Mouse (Mus musculus) forebrain, embryonic 14.5 days (tissue): ENCODE data around the gene Zfp579. TPM values are rescaled to one million over a fixed set of nuclear protein-coding genes. Genes with fewer than 3 reads are reported as not detected.

Experiments
- ATAC-seq: fragments of 200-750 bp; cut with Nextera tagmentation; 2 replicates; pipeline ENCODE4 v1.8.0; 2017; ENCODE audit warnings: mild to moderate bottlenecking, moderate library complexity
- DNase-seq: peaks from one replicate; pipeline ENCODE4 v3.0.0-alpha.2; 2015; ENCODE audit warnings: low spot score
- H3K27ac ChIP-seq: fragments of 300-500 bp; sonication (generic); 2 replicates; pipeline ENCODE4 v1.5.1; 2014; ENCODE audit warnings: low read depth, mild to moderate bottlenecking, control low read depth, low read length, moderate library complexity
- H3K27me3 ChIP-seq: fragments of 300-500 bp; sonication (generic); replicated peaks from 2 replicates; pipeline ENCODE4 v1.6.1; 2014; ENCODE audit warnings: low read length, control low read depth, mixed read lengths; ENCODE audit not compliant: control insufficient read depth, insufficient read depth
- H3K36me3 ChIP-seq: fragments of 300-500 bp; sonication (generic); 2 replicates; pipeline ENCODE4 v1.6.1; 2014; ENCODE audit warnings: low read length, control low read depth; ENCODE audit not compliant: control insufficient read depth, insufficient read depth
- H3K4me1 ChIP-seq: fragments of 300-500 bp; sonication (generic); 2 replicates; pipeline ENCODE4 v1.6.1; 2014; ENCODE audit warnings: antibody characterized with exemption, low read length, control low read depth; ENCODE audit not compliant: control insufficient read depth, insufficient read depth
- H3K4me2 ChIP-seq: fragments of 300-500 bp; sonication (generic); 2 replicates; pipeline ENCODE4 v1.6.1; 2014; ENCODE audit warnings: mild to moderate bottlenecking, control low read depth, low read length
- H3K4me3 ChIP-seq: fragments of 300-500 bp; sonication (generic); 2 replicates; pipeline ENCODE4 v1.5.1; 2014; ENCODE audit warnings: low read depth, low read length, control low read depth
- H3K9ac ChIP-seq: fragments of 300-500 bp; sonication (generic); 2 replicates; pipeline ENCODE4 v1.6.1; 2014; ENCODE audit warnings: mild to moderate bottlenecking, low read length, control low read depth, moderate library complexity
- H3K9me3 ChIP-seq: fragments of 300-500 bp; sonication (generic); replicated peaks from 2 replicates; pipeline ENCODE4 v1.6.1; 2016; ENCODE audit warnings: low read length, control low read depth, mixed read lengths; ENCODE audit not compliant: control insufficient read depth
- WGBS: fragments of 180-500 bp; shearing (Covaris S2); extraction: QIAGEN DNeasy Blood & Tissue Kit; methylation state at CpG from one replicate; pipeline ENCODE4 v1.1.7; 2014; 5-methylcytosine and 5-hydroxymethylcytosine counted together
- polyA plus RNA-seq: library from polyadenylated mRNA; unstranded; fragments of >200 nt; fragmentation: Nextera tagmentation; extraction: Ambion mirVana; gene quantifications from 2 replicates; pipeline ENCODE4 v1.2.1, GENCODE M21; 2014

The Zfp579 gene
- polyA plus RNA-seq, 1 experiment from 2014 or later = 37.9 TPM

- WGBS = 88% methylated on average over 10 of the region's 10 CpGs
- Histone ChIP-seq H3K4me1 (no peaks in the 10 kb centered on the region), H3K9me3 (peaks cover 3% of the 10 kb centered on the region; the same call in 1 of the 2 replicates), H3K4me2 (no peak overlapping the region), H3K36me3 (no peaks in the 10 kb centered on the region), H3K27ac (no peak overlapping the region), H3K9ac (no peak overlapping the region), H3K27me3 (no peaks in the 10 kb centered on the region), H3K4me3 (no peak overlapping the region)
- DNase-seq (no peak), ATAC-seq (no peak)
Measured at GRCm38 (mm10) chr7:4936832-4937231, 59.1 kb downstream of the Zfp579 start.

- DNase-seq = no peak
- Histone ChIP-seq H3K4me2 (no peak overlapping the region), H3K4me1 (no peaks in the 10 kb centered on the region), H3K36me3 (no peaks in the 10 kb centered on the region), H3K9ac (no peak overlapping the region), H3K27me3 (no peaks in the 10 kb centered on the region), H3K4me3 (no peak overlapping the region), H3K27ac (no peak overlapping the region), H3K9me3 (peaks cover 3% of the 10 kb centered on the region; the same call in 1 of the 2 replicates)
- no peak for ATAC-seq
- 81% methylated on average over 4 of the region's 4 CpGs for WGBS
Measured at GRCm38 (mm10) chr7:4934160-4934914, 61.6 kb downstream of the Zfp579 start.

Other genes starting within 250 kb of the Zfp579 start
- gene Cox6b2, start 243.1 kb downstream of the Zfp579 start, polyA plus RNA-seq = 11.7 and 13.1 TPM in 2 replicates
- gene Fam71e2, start 224.9 kb downstream of the Zfp579 start, polyA plus RNA-seq = not detected in 2 replicates
- gene Il11, start 213.3 kb downstream of the Zfp579 start, polyA plus RNA-seq = 0.21 and 0.32 TPM in 2 replicates
- not detected in 2 replicates for gene Tmem190, start 213.2 kb downstream of the Zfp579 start, polyA plus RNA-seq
- 1.5 and 1.7 TPM in 2 replicates for gene Tmem238, start 206.5 kb downstream of the Zfp579 start, polyA plus RNA-seq
- gene Rpl28, start 203.3 kb downstream of the Zfp579 start, polyA plus RNA-seq = 179 and 182 TPM in 2 replicates
- 378 and 472 TPM in 2 replicates for gene Ube2s, start 183.6 kb downstream of the Zfp579 start, polyA plus RNA-seq
- gene Shisa7, start 151.5 kb downstream of the Zfp579 start, polyA plus RNA-seq = 5.8 and 7.7 TPM in 2 replicates
- gene Isoc2b, start 125.9 kb downstream of the Zfp579 start, polyA plus RNA-seq = 3.3 and 4.3 TPM in 2 replicates
- gene Isoc2a, start 119.0 kb downstream of the Zfp579 start, polyA plus RNA-seq = 0.53 and 0.59 TPM in 2 replicates
- gene Gm36210, start 89.6 kb downstream of the Zfp579 start, polyA plus RNA-seq = 0.33 and 0.44 TPM in 2 replicates
- gene Zfp628, start 80.9 kb downstream of the Zfp579 start, polyA plus RNA-seq = 3.6 and 3.8 TPM in 2 replicates
- 9.8 and 17.7 TPM in 2 replicates for gene Nat14, start 74.1 kb downstream of the Zfp579 start, polyA plus RNA-seq
- gene Ssc5d, start 70.4 kb downstream of the Zfp579 start, polyA plus RNA-seq = 0.23 and 0.41 TPM in 2 replicates
- gene Sbk2, start 31.8 kb downstream of the Zfp579 start, polyA plus RNA-seq = not detected in 2 replicates
- 0.39 and 0.42 TPM in 2 replicates for gene Sbk3, start 25.0 kb downstream of the Zfp579 start, polyA plus RNA-seq
- gene Zfp524, start 18.3 kb upstream of the Zfp579 start, polyA plus RNA-seq = 11.3 and 13.5 TPM in 2 replicates
- 34.3 and 42.8 TPM in 2 replicates for gene Fiz1, start 18.5 kb upstream of the Zfp579 start, polyA plus RNA-seq
- gene Gm44973, start 19.3 kb upstream of the Zfp579 start, polyA plus RNA-seq = 0.59 and 1.9 TPM in 2 replicates
- 5.4 and 5.9 TPM in 2 replicates for gene Zfp865, start 24.2 kb upstream of the Zfp579 start, polyA plus RNA-seq
- 36.1 and 45.5 TPM in 2 replicates for gene Ccdc106, start 24.4 kb upstream of the Zfp579 start, polyA plus RNA-seq
- gene 4632433K11Rik, start 38.0 kb upstream of the Zfp579 start, polyA plus RNA-seq = not detected in 2 replicates
- gene Zfp784, start 42.3 kb upstream of the Zfp579 start, polyA plus RNA-seq = 6.2 and 6.3 TPM in 2 replicates
- gene Zfp580, start 55.4 kb upstream of the Zfp579 start, polyA plus RNA-seq = 54.5 and 64.9 TPM in 2 replicates
- gene U2af2, start 66.0 kb upstream of the Zfp579 start, polyA plus RNA-seq = 124 and 133 TPM in 2 replicates
- 71.3 and 89.0 TPM in 2 replicates for gene Epn1, start 84.1 kb upstream of the Zfp579 start, polyA plus RNA-seq
- not detected in 2 replicates for gene Rfpl4, start 120.8 kb upstream of the Zfp579 start, polyA plus RNA-seq
- 0.29 and 0.38 TPM in 2 replicates for gene Rasl2-9, start 129.8 kb upstream of the Zfp579 start, polyA plus RNA-seq
- gene Vmn1r55, start 153.5 kb upstream of the Zfp579 start, polyA plus RNA-seq = not detected in 2 replicates
- not detected in 2 replicates for gene Vmn1r56, start 200.6 kb upstream of the Zfp579 start, polyA plus RNA-seq
- not detected in 2 replicates for gene Vmn1r57, start 222.3 kb upstream of the Zfp579 start, polyA plus RNA-seq